Mouse (Mus musculus) lung, embryonic 16.5 days (tissue): ENCODE data around the gene Krt24. TPM values are rescaled to one million over a fixed set of nuclear protein-coding genes. Genes with fewer than 3 reads are reported as not detected.

ENCODE experiments used
- ATAC-seq: fragments of 200-750 bp; cut with Nextera tagmentation; 2 replicates; pipeline ENCODE4 v1.8.0; 2017; ENCODE audit warnings: low read depth, mild to moderate bottlenecking, moderate library complexity
- H3K27ac ChIP-seq: fragments of 300-500 bp; sonication (generic); 2 replicates; pipeline ENCODE4 v1.5.1; 2014; ENCODE audit warnings: mild to moderate bottlenecking, control low read depth, low read length
- H3K27me3 ChIP-seq: fragments of 300-500 bp; sonication (generic); 2 replicates; pipeline ENCODE4 v1.6.1; 2014; ENCODE audit warnings: low read depth, low read length, mixed read lengths; ENCODE audit not compliant: control insufficient read depth, insufficient read depth
- H3K36me3 ChIP-seq: fragments of 300-500 bp; sonication (generic); 2 replicates; pipeline ENCODE4 v1.6.1; 2014; ENCODE audit warnings: low read length; ENCODE audit not compliant: control insufficient read depth, insufficient read depth
- H3K4me1 ChIP-seq: fragments of 300-500 bp; sonication (generic); replicated peaks from 2 replicates; pipeline ENCODE4 v1.6.1; 2014; ENCODE audit warnings: low read length, mixed read lengths; ENCODE audit not compliant: control insufficient read depth, insufficient read depth
- H3K4me2 ChIP-seq: fragments of 300-500 bp; sonication (generic); 2 replicates; pipeline ENCODE4 v1.6.1; 2014; ENCODE audit warnings: low read depth, low read length, control low read depth
- H3K4me3 ChIP-seq: fragments of 300-500 bp; sonication (generic); 2 replicates; pipeline ENCODE4 v1.5.1; 2014; ENCODE audit warnings: mild to moderate bottlenecking, low read length, control low read depth
- H3K9ac ChIP-seq: fragments of 300-500 bp; sonication (generic); 2 replicates; pipeline ENCODE4 v1.6.1; 2014; ENCODE audit warnings: low read length, control low read depth
- H3K9me3 ChIP-seq: fragments of 300-500 bp; sonication (generic); 2 replicates; pipeline ENCODE4 v1.6.1; 2016; ENCODE audit warnings: low read length; ENCODE audit not compliant: control insufficient read depth
- WGBS: fragments of 180-500 bp; shearing (Covaris S2); extraction: QIAGEN DNeasy Blood & Tissue Kit; methylation state at CpG from one replicate; pipeline ENCODE4 v1.1.7; 2014; 5-methylcytosine and 5-hydroxymethylcytosine counted together
- polyA plus RNA-seq: library from polyadenylated mRNA; unstranded; fragments of >200 nt; fragmentation: Nextera tagmentation; extraction: Ambion mirVana; gene quantifications from 2 replicates; pipeline ENCODE4 v1.2.1, GENCODE M21; 2015

The Krt24 gene
- not detected in 2 replicates for polyA plus RNA-seq

DNA sequence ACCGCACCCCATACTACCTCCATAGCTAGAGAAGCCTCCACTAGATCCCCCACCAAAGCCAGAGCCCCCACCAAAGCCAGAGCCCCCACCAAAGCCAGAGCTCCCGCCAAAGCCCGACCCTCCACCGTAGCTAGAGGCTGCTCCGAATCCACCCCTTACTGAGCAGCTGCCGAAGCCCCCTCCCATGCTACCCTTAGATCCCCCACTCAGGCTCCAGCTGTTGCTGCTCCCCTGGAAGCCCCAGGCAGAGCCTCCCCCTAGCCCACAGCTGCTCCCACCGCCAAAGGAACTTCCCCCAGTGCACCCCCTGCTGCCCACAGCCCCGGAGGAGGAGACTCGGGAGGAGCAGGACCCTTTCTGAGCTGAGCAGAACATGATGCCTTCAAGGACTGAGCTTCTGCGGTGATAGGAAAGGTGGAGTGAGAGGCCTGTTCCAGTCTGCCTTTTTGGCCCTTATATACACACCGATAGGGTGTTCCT lies at the start of gene Krt24:
Gene Krt24, minus strand, starts transcription at position 430 of the 480 bp plus-strand sequence.
- Histone ChIP-seq H3K27ac (no peak within 1 kb of the TSS), H3K9ac (no peak within 1 kb of the TSS), H3K4me2 (no peak within 1 kb of the TSS), H3K27me3 (no peaks in the 10 kb centered on the region), H3K4me1 (no peaks in the 10 kb centered on the region), H3K4me3 (no peak within 1 kb of the TSS), H3K36me3 (no peaks in the 10 kb centered on the region), H3K9me3 (no peaks in the 10 kb centered on the region)
- ATAC-seq: no peak
- WGBS: 32% methylated on average over 11 of the region's 11 CpGs

DNA sequence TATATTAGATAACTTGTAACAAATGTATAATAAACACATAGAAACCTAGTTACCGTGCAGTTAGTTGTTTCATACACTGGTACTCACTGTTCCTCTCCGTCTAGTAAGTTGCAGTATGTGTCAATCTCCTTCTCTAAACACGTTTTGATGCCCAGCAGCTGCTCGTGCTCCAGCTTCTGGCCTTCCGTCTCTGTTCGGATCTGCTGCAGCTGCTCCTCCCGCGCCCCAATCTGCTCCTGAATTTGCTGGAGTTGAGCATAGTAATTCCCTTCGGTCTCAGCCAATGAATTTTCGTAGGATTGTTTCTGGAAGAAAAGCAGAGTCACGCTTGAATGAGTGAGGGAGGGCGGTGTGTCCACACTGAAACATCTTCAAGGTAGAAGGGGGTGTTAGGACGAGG lies 48.4 kb upstream of the Krt24 start:
- 54% methylated on average over 13 of the region's 13 CpGs for WGBS
- Histone ChIP-seq H3K9me3 (no peaks in the 10 kb centered on the region), H3K4me3 (no peak overlapping the region), H3K4me1 (no peaks in the 10 kb centered on the region), H3K27me3 (no peaks in the 10 kb centered on the region), H3K9ac (no peak overlapping the region), H3K27ac (no peak overlapping the region), H3K36me3 (no peaks in the 10 kb centered on the region), H3K4me2 (no peak overlapping the region)
- no peak for ATAC-seq

DNA sequence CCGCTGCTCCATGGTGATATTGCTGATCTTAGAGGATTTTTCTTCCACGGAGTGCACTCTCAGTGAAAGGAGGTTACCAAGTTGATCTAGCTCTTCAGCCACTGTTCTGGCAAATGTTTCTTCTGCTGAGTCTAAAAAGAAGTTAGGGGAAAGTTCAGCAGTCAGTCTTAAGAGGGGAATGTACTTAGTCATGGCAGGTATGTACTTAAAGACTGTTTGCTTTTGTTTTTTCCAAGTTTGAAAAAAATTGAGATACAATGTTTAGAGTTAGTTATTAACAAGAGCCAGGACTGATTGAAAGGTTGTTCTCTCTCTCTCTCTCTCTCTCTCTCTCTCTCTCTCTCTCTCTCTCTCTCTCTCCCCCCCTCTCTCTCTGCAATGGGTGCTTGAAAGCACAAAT lies 44.6 kb upstream of the Krt24 start:
- Histone ChIP-seq H3K9ac (no peak overlapping the region), H3K9me3 (no peaks in the 10 kb centered on the region), H3K4me3 (no peak overlapping the region), H3K4me2 (no peak overlapping the region), H3K27me3 (no peaks in the 10 kb centered on the region), H3K4me1 (no peaks in the 10 kb centered on the region), H3K27ac (no peak overlapping the region), H3K36me3 (no peaks in the 10 kb centered on the region)
- WGBS: 43% methylated on average over 2 of the region's 2 CpGs
- ATAC-seq: no peak

DNA sequence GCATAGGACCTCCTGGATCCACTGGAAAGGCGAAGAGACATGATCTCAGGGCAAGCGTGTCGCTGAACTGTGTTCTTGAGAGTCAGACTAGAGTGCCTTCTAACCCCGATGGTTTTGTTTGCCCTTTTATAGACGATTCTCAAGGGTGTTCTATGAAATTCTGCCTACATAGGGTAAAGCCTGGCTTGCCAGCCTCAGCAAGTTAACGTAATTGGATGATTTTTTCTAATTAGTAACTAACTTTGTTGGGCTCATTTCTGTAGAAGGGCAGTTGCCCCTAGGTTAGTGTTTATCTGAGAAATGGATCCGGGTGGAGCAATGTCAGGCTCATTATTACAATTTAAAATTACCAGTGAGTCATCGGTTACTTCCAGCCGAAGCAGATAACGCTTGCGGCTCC lies 37.8 kb upstream of the Krt24 start, which contains the start of gene Krt25:
Gene Krt25, minus strand, starts transcription at position 101 of the 400 bp plus-strand sequence.
- Histone ChIP-seq H3K4me1 (no peaks in the 10 kb centered on the region), H3K4me3 (no peak within 1 kb of the TSS), H3K9ac (no peak within 1 kb of the TSS), H3K9me3 (no peaks in the 10 kb centered on the region), H3K4me2 (no peak within 1 kb of the TSS), H3K27ac (no peak within 1 kb of the TSS), H3K27me3 (no peaks in the 10 kb centered on the region), H3K36me3 (no peaks in the 10 kb centered on the region)
- 84% methylated on average over 11 of the region's 11 CpGs for WGBS
- ATAC-seq: no peak

DNA sequence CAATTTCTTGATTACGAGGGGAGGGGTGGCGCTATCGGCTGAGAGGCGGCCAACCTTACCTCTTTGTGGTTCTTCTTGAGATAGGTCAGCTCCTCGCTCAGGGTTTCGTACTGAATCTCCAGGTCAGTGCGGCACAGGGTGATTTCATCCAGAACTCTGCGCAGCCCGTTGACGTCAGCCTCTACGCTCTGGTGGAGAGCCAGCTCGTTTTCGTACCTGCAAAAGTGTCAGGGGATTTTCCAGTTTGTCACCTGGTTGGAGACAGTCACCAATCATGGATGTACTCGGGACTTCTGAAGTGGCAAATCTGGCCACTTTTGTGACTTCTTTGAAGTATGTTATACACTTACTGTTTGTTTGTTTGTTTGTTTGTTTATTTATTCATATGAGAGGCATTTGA lies 36.0 kb upstream of the Krt24 start:
- Histone ChIP-seq H3K9me3 (no peaks in the 10 kb centered on the region), H3K27me3 (no peaks in the 10 kb centered on the region), H3K4me2 (no peak overlapping the region), H3K4me3 (no peak overlapping the region), H3K27ac (no peak overlapping the region), H3K4me1 (no peaks in the 10 kb centered on the region), H3K9ac (no peak overlapping the region), H3K36me3 (no peaks in the 10 kb centered on the region)
- no peak for ATAC-seq
- 84% methylated on average over 14 of the region's 14 CpGs for WGBS

DNA sequence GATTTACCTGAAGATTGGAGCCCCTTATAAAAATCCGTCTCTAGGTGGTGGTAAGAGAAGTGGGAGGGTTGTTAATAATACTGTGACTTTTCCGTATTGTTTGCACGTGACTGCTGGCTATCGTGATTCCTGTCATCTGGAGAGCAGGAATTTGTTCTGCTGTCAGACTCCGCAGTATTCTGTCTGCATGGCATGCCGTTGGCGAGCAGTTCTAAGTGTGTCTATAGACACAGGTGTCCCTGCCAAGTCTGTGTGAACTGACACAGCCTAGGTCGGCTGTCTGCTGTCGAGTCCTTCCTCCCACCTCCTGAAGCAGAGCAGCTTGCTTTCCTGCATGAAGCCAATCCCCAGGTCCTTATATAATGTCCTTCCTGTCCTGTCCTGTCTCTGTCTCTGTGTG lies 34.1 kb upstream of the Krt24 start:
- Histone ChIP-seq H3K9ac (no peak overlapping the region), H3K4me1 (no peaks in the 10 kb centered on the region), H3K27ac (no peak overlapping the region), H3K4me3 (no peak overlapping the region), H3K27me3 (no peaks in the 10 kb centered on the region), H3K36me3 (no peaks in the 10 kb centered on the region), H3K4me2 (no peak overlapping the region), H3K9me3 (no peaks in the 10 kb centered on the region)
- no peak for ATAC-seq
- 29% methylated on average over 9 of the region's 9 CpGs for WGBS

DNA sequence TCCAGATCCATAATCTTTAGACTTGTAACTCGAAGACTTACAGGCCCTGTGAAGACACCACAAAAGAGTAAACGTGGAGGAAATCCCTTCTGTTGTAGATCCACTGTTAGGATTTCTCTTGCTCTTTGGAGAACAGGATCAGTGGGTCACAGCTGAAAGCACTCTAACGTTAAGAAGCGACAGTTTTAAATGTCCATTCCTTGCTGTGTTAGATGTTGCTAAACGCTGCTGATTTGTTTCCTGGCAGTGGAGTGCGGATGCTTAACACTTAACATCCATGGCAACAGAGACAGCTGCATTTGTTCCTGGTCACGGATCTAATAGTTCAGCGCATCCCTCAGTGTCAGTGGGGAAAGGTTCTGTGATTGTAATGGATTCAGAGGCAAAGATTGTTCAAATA lies 31.5 kb upstream of the Krt24 start:
- ATAC-seq: no peak
- Histone ChIP-seq H3K9me3 (no peaks in the 10 kb centered on the region), H3K36me3 (no peaks in the 10 kb centered on the region), H3K4me2 (no peak overlapping the region), H3K27me3 (no peaks in the 10 kb centered on the region), H3K4me1 (no peaks in the 10 kb centered on the region), H3K4me3 (no peak overlapping the region), H3K27ac (no peak overlapping the region), H3K9ac (no peak overlapping the region)
- 47% methylated on average over 8 of the region's 8 CpGs for WGBS

DNA sequence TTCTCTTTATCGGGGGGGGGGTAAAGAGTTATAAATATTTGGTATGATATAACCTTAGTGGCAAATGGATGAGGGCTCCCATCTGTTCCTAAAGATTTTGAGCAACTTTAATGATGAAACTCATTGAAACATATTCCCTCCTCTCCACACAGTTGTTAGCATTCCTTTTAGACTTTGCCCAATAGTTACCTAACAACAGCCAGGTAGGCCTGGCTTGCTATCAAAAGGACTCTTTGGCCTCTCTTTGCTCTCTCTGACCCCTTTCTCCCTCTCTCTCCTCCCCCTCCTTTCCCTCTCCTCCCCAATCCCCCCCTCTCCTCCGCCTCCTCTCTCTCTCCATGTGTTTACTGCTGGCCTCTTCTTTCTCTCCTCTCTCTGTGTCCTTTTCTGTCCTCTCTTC lies 29.5 kb upstream of the Krt24 start:
- H3K4me3 ChIP-seq: no peak overlapping the region
- no peaks in the 10 kb centered on the region for H3K36me3 ChIP-seq
- no peaks in the 10 kb centered on the region for H3K9me3 ChIP-seq
- 80% methylated on average over 2 of the region's 2 CpGs for WGBS
- H3K27ac ChIP-seq: no peak overlapping the region
- H3K27me3 ChIP-seq: no peaks in the 10 kb centered on the region
- no peak overlapping the region for H3K9ac ChIP-seq
- H3K4me2 ChIP-seq: no peak overlapping the region
- H3K4me1 ChIP-seq: no peaks in the 10 kb centered on the region
- ATAC-seq: no peak

DNA sequence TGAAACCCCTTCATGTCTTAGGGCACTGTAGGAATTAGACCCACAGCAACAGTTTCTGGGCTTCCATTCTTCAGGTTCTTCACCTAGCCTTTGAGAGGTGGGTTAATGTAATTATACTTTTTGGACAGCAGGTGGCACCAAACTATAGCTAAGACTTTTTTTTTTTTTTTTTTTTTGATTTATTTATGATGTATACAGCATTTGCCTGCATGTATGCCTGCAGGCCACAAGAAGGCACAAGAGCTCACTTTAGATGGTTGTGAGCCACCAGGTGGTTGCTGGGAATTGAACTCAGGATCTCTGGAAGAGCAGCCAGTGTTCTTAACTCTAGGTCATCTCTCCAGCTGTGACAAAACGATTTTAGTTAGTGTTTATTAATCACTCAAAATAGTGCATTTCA lies 25.8 kb upstream of the Krt24 start:
- Histone ChIP-seq H3K27me3 (no peaks in the 10 kb centered on the region), H3K4me3 (no peak overlapping the region), H3K4me1 (no peaks in the 10 kb centered on the region), H3K36me3 (no peaks in the 10 kb centered on the region), H3K4me2 (no peak overlapping the region), H3K27ac (no peak overlapping the region), H3K9ac (no peak overlapping the region), H3K9me3 (no peaks in the 10 kb centered on the region)
- 81% methylated on average over 1 of the region's 1 CpGs for WGBS
- ATAC-seq: no peak

DNA sequence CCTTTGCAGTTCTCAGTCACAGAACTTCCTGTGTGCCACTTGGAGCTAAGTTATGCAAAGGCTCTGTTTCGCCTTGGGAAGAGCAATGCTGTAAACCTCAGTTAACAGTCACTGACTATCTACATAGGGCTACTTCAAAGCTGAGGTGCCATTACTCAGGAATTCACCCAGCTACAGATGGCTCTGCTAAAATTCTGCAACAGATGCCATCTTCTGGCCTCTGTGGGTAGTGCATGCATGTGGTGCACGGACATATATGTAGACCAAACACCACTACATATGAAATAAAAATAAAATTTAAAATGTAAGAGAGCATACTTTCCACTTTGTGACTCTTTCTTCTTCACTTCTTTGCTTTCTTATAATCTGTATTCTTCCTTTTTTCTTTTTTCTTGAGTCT lies 22.5 kb upstream of the Krt24 start:
- H3K36me3 ChIP-seq: no peaks in the 10 kb centered on the region
- no peak overlapping the region for H3K4me3 ChIP-seq
- no peak overlapping the region for H3K27ac ChIP-seq
- H3K4me2 ChIP-seq: no peak overlapping the region
- no peak for ATAC-seq
- 30% methylated on average over 2 of the region's 2 CpGs for WGBS
- no peaks in the 10 kb centered on the region for H3K9me3 ChIP-seq
- no peaks in the 10 kb centered on the region for H3K27me3 ChIP-seq
- H3K4me1 ChIP-seq: no peaks in the 10 kb centered on the region
- no peak overlapping the region for H3K9ac ChIP-seq
